Mouse (Mus musculus) MEL (cell line): Measurements from ENCODE around the gene Stk4. TPM values are rescaled to one million over a fixed set of nuclear protein-coding genes. Genes with fewer than 3 reads are reported as not detected.
A peak's percentile ranks its signal among the peaks of the same experiment; 100 is the strongest.

Experiments
- DNase-seq: peaks from one replicate; pipeline ENCODE4 v3.0.0; 2011; ENCODE audit warnings: low read depth, low spot score
- H3K27ac ChIP-seq: 2 replicates; pipeline ENCODE4 v1.5.1; 2012; ENCODE audit warnings: low read depth, mild to moderate bottlenecking, control low read depth, low read length, moderate library complexity; ENCODE audit not compliant: control insufficient read depth
- H3K27me3 ChIP-seq, 2 experiments: fragments of 150-350 bp in 1 of 2; sonication (generic) in 1 of 2; 2 replicates each; pipeline ENCODE4 v1.6.1; 2012; ENCODE audit warnings: low read length in 2 of 2, mild to moderate bottlenecking in 2 of 2, improper control_type of control experiment in 1 of 2, moderate library complexity in 1 of 2; ENCODE audit not compliant: insufficient read depth in 2 of 2, control insufficient read depth in 1 of 2
- H3K36me3 ChIP-seq, 2 experiments: 2 replicates each; pipeline ENCODE4 v1.6.1; 2012 to 2014; ENCODE audit warnings: low read length in 2 of 2, improper control_type of control experiment in 1 of 2, inconsistent platforms in 1 of 2, mild to moderate bottlenecking in 1 of 2; ENCODE audit not compliant: insufficient read depth in 2 of 2, control insufficient read depth in 1 of 2
- H3K4me1 ChIP-seq, 2 experiments: fragments of 150-350 bp in 1 of 2; sonication (generic) in 1 of 2; 2 replicates each; pipeline ENCODE4 v1.6.1; 2012; ENCODE audit warnings: low read length in 2 of 2, improper control_type of control experiment in 1 of 2, mild to moderate bottlenecking in 1 of 2; ENCODE audit not compliant: insufficient read depth in 2 of 2, control insufficient read depth in 1 of 2
- H3K4me3 ChIP-seq, 2 experiments: fragments of 150-350 bp in 1 of 2; sonication (generic) in 1 of 2; 2 replicates each; pipeline ENCODE4 v1.5.1; 2012; ENCODE audit warnings: low read depth in 2 of 2, low read length in 2 of 2, mild to moderate bottlenecking in 2 of 2, moderate library complexity in 2 of 2, control low read depth in 1 of 2, improper control_type of control experiment in 1 of 2; ENCODE audit not compliant: control insufficient read depth in 1 of 2, insufficient read depth in 1 of 2
- H3K79me2 ChIP-seq: 2 replicates; pipeline ENCODE4 v1.6.1; 2012; ENCODE audit warnings: mild to moderate bottlenecking, low read length, moderate library complexity; ENCODE audit not compliant: control insufficient read depth, poor library complexity, insufficient read depth
- H3K9ac ChIP-seq: 2 replicates; pipeline ENCODE4 v1.6.1; 2012; ENCODE audit warnings: low read depth, mild to moderate bottlenecking, control low read depth, low read length, moderate library complexity; ENCODE audit not compliant: control insufficient read depth, poor library complexity, severe bottlenecking
- H3K9me3 ChIP-seq: fragments of 150-350 bp; sonication (generic); replicated peaks from 2 replicates; pipeline ENCODE4 v1.6.1; 2012; ENCODE audit warnings: mild to moderate bottlenecking, low read length, improper control_type of control experiment, moderate library complexity; ENCODE audit not compliant: insufficient read depth
- CTCF ChIP-seq, 3 experiments: IDR thresholded peaks in 2 of 3; conservative IDR thresholded peaks in 1 of 3; 2 replicates each; pipeline ENCODE4 v1.5.1; 2011 to 2012; ENCODE audit warnings: low read length in 3 of 3, low read depth in 2 of 3, mild to moderate bottlenecking in 2 of 3, improper control_type of control experiment in 1 of 3, inconsistent platforms in 1 of 3, mixed read lengths in 1 of 3, moderate library complexity in 1 of 3; ENCODE audit not compliant: control insufficient read depth in 1 of 3, insufficient read depth in 1 of 3, poor library complexity in 1 of 3, severe bottlenecking in 1 of 3
- ETS1 ChIP-seq: IDR thresholded peaks from 2 replicates; pipeline ENCODE4 v1.6.1; 2012; ENCODE audit warnings: low read depth, mild to moderate bottlenecking, inconsistent platforms, low read length, improper control_type of control experiment, moderate library complexity
- GATA1 ChIP-seq: IDR thresholded peaks from 2 replicates; pipeline ENCODE4 v1.6.1; 2011; ENCODE audit warnings: low read depth, low read length, improper control_type of control experiment
- KAT2A ChIP-seq: conservative IDR thresholded peaks from 2 replicates; pipeline ENCODE4 v1.6.1; 2012; ENCODE audit warnings: low read depth, low read length, improper control_type of control experiment, inconsistent platforms
- MAFK ChIP-seq: IDR thresholded peaks from 2 replicates; pipeline ENCODE4 v1.6.1; 2011; ENCODE audit warnings: low read depth, mild to moderate bottlenecking, low read length, improper control_type of control experiment, borderline replicate concordance
- MAX ChIP-seq: IDR thresholded peaks from 2 replicates; pipeline ENCODE4 v1.6.1; 2011; ENCODE audit warnings: low read length, improper control_type of control experiment
- MYB ChIP-seq: IDR thresholded peaks from 2 replicates; pipeline ENCODE4 v1.6.1; 2011; ENCODE audit warnings: mild to moderate bottlenecking, low read depth, low read length, improper control_type of control experiment
- NRF1 ChIP-seq: IDR thresholded peaks from 2 replicates; pipeline ENCODE4 v1.6.1; 2014; ENCODE audit warnings: low read depth, mild to moderate bottlenecking, inconsistent platforms, low read length, improper control_type of control experiment, moderate library complexity; ENCODE audit not compliant: poor library complexity, insufficient read depth, severe bottlenecking
- RAD21 ChIP-seq: IDR thresholded peaks from 2 replicates; pipeline ENCODE4 v1.6.1; 2011; ENCODE audit warnings: mild to moderate bottlenecking, low read depth, low read length, improper control_type of control experiment
- RCOR1 ChIP-seq: IDR thresholded peaks from 2 replicates; pipeline ENCODE4 v1.6.1; 2012; ENCODE audit warnings: low read depth, mild to moderate bottlenecking, inconsistent platforms, low read length, improper control_type of control experiment
- SMC3 ChIP-seq: IDR thresholded peaks from 2 replicates; pipeline ENCODE4 v1.6.1; 2011; ENCODE audit warnings: low read depth, low read length, improper control_type of control experiment
- TBP ChIP-seq: IDR thresholded peaks from 2 replicates; pipeline ENCODE4 v1.8.0; 2011; ENCODE audit warnings: low read depth, low read length, improper control_type of control experiment
- USF1 ChIP-seq: IDR thresholded peaks from 2 replicates; pipeline ENCODE4 v1.6.1; 2014; ENCODE audit warnings: low read depth, mild to moderate bottlenecking, inconsistent platforms, low read length, improper control_type of control experiment, moderate library complexity
- ZC3H11A ChIP-seq: IDR thresholded peaks from 2 replicates; pipeline ENCODE4 v1.6.1; 2012; ENCODE audit warnings: low read depth, mild to moderate bottlenecking, inconsistent platforms, low read length, improper control_type of control experiment
- ZNF384 ChIP-seq: IDR thresholded peaks from 2 replicates; pipeline ENCODE4 v1.6.1; 2012; ENCODE audit warnings: low read depth, mild to moderate bottlenecking, inconsistent platforms, low read length, improper control_type of control experiment
- polyA plus RNA-seq, 2 experiments: library from polyadenylated mRNA; stranded (reverse) in 1 of 2; unstranded in 1 of 2; fragments of >175 nt in 1 of 2; fragments of >200 nt in 1 of 2; gene quantifications; 2 replicates each; pipeline versions ENCODE4 v1.2.1 to v1.2.4; 2012; ENCODE audit warnings: low replicate concordance in 2 of 2, low read depth in 1 of 2; ENCODE audit not compliant: insufficient read length in 2 of 2, insufficient read depth in 1 of 2, missing spikeins in 1 of 2
- total RNA-seq: library from RNA; depleted of rRNA; stranded (reverse); fragments of 300-350 nt; gene quantifications from 2 replicates; pipeline ENCODE4 v1.2.3, GENCODE M21; 2012

Stk4 gene
- total and polyA plus RNA-seq, 3 experiments = 46.8 to 56.1 TPM; not detected in 1

DNA sequence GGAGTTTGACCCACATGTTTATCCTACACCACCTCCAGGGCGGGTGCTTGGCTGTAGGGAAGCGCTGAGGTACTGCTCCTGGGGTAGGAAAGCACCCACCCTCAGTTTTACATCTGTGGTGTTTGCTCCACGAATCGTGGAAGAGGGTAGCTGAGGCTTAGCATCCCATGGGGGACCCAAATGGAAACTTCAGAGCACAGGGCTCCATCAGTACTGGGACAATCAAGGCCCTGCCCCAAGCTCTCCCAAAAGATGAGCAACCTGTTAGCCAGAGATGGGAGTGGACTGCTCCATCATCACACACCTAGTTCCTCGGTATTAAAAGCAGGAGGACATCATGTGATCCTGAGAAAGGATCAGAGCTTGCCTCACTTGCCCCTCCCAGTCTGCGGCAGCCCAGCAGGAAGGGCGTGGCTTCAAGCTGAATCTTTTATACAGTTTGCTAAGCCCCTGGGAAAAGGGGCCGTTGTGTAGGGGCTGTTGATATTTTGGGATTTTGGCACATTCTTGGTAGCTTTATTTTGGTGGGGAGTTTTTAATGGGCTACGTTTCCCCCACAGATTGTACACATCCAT, 114.1 kb downstream of the Stk4 start:
- no peaks in the 10 kb centered on the region for H3K9me3 ChIP-seq
- H3K4me3 ChIP-seq = 0 out of 4 replicates have a peak overlapping the region, but pooled peaks of 1 of the 2 experiments have one; percentile 20
- peak; percentile 48 for DNase-seq
- H3K9ac ChIP-seq = no peak overlapping the region; the same call in 1 of the 2 replicates
- TF ChIP-seq TBP (no peak), USF1 (peak; percentile 38; the same call in 1 of the 2 replicates)
- H3K27me3 ChIP-seq = no peaks in the 10 kb centered on the region; a peak in 1 of 4 replicates
- H3K79me2 ChIP-seq = no peaks in the 10 kb centered on the region
- H3K27ac ChIP-seq = no peak overlapping the region
- peaks cover 0 to 5% of the 10 kb centered on the region in 2 experiments; a peak in 2 of 4 replicates for H3K36me3 ChIP-seq
- H3K4me1 ChIP-seq = peaks cover 2 to 8% of the 10 kb centered on the region in 2 experiments

GRCm38 (mm10) chr2:164188722-164189121, 118.6 kb downstream of the Stk4 start:
- Histone ChIP-seq H3K36me3 (peaks cover 0 to 5% of the 10 kb centered on the region in 2 experiments; a peak in 2 of 4 replicates), H3K4me3 (no peak overlapping the region), H3K4me1 (peaks cover 2 to 8% of the 10 kb centered on the region in 2 experiments), H3K79me2 (no peaks in the 10 kb centered on the region)
- peak; percentile 83 for TF ChIP-seq SMC3
- no peak for TF ChIP-seq GATA1
- TF ChIP-seq MAX = no peak
- TF ChIP-seq CTCF (IDR thresholded peaks at IDR 0.05 in 2 of 3, conservative IDR thresholded peaks at IDR 0.05 in 1 of 3; ENCODE audit: control insufficient read depth in 1 of 3, insufficient read depth in 1 of 3, low read depth in 2 of 3, low read length in 3 of 3, poor library complexity in 1 of 3, severe bottlenecking in 1 of 3) = peak; percentile 85 to 88 (median 86)
- TF ChIP-seq MAFK = no peak
- peak; percentile 71 for TF ChIP-seq RAD21
- TF ChIP-seq ZC3H11A = peak; percentile 61
- no peak for TF ChIP-seq ETS1
- TF ChIP-seq, all 39 proteins: peak for 4
- no peaks in the 10 kb centered on the region for H3K9me3 ChIP-seq
- no peak overlapping the region for H3K9ac ChIP-seq
- H3K27me3 ChIP-seq = peaks cover 2 to 8% of the 10 kb centered on the region in 2 experiments
- DNase-seq = peak; percentile 68
- H3K27ac ChIP-seq = no peak overlapping the region

- Histone ChIP-seq H3K4me1 (peaks cover under 1 to 2% of the 10 kb centered on the region in 2 experiments; a peak in 3 of 4 replicates), H3K36me3 (no peaks in the 10 kb centered on the region)
- TF ChIP-seq ZNF384 = no peak
- no peak for TF ChIP-seq MAFK
- TF ChIP-seq NRF1 = no peak
- TF ChIP-seq RCOR1 = no peak
- TF ChIP-seq MYB = no peak
- no peak for TF ChIP-seq KAT2A
- TF ChIP-seq ZC3H11A = no peak
- TF ChIP-seq, all 39 proteins: peak for 0
- Histone ChIP-seq H3K79me2 (no peaks in the 10 kb centered on the region), H3K9me3 (no peaks in the 10 kb centered on the region), H3K27me3 (peaks cover 5 to 13% of the 10 kb centered on the region in 2 experiments), H3K9ac (no peak within 1 kb of the TSS), H3K27ac (no peak within 1 kb of the TSS), H3K4me3 (no peak within 1 kb of the TSS)
- DNase-seq = no peak
These were observed 120.5 kb downstream of the Stk4 start, which contains the start of gene Wfdc12 for GRCm38 (mm10) chr2:164190576-164190975. Gene Wfdc12 (minus strand): TSS chr2:164190608.
